Comparison of ENCODE assay signal across 1 mouse cellular context in genomic region chr1:180568761-180569452, GRCm38 (mm10).
TF ChIP-seq lines count a peak whose summit lies in the region.

TSS of gene Parp1 (plus strand) at chr1:180568924.

TF ChIP-seq in CH12.LX, 34 proteins besides CTCF, POLR2A, EP300 and RAD21 (continued from another document):
- peak; percentile 83 for TF ChIP-seq NELFE (IDR thresholded peaks at IDR 0.05; ENCODE audit: low read depth, low read length)
- no peak for TF ChIP-seq RCOR1 (conservative IDR thresholded peaks at IDR 0.05; ENCODE audit: low read depth, low read length)
- TF ChIP-seq MAZ (IDR thresholded peaks at IDR 0.05; ENCODE audit: low read depth, low read length): peak; percentile 75
- TF ChIP-seq HCFC1 (IDR thresholded peaks at IDR 0.05; ENCODE audit: low read depth, low read length): peak; percentile 67
- peak; percentile 81; the same call in 1 of the 2 replicates for TF ChIP-seq TCF12 (IDR thresholded peaks at IDR 0.05; ENCODE audit: low read depth, low read length)
- peak; percentile 91 for TF ChIP-seq MAX (IDR thresholded peaks at IDR 0.05; ENCODE audit: low read length)
- TF ChIP-seq USF2 (conservative IDR thresholded peaks at IDR 0.05; ENCODE audit: low read depth, low read length): peak; percentile 55
